Mouse (Mus musculus): ENCODE measurements around the gene Ren1. TPM values are rescaled to one million over a fixed set of nuclear protein-coding genes. Genes with fewer than 3 reads are reported as not detected.

Gene Ren1
- total RNA-seq, 4 experiments from 2014 or later, result not detected

GRCm38 (mm10) chr1:133375696-133376346, 25.5 kb downstream of the Ren1 start:
- DNase-seq (ENCODE audit: low spot score in 2 of 2), result no peak

GRCm38 (mm10) chr1:133377547-133377946, 27.2 kb downstream of the Ren1 start:
- no peak for DNase-seq (ENCODE audit: low spot score in 2 of 2)

DNA sequence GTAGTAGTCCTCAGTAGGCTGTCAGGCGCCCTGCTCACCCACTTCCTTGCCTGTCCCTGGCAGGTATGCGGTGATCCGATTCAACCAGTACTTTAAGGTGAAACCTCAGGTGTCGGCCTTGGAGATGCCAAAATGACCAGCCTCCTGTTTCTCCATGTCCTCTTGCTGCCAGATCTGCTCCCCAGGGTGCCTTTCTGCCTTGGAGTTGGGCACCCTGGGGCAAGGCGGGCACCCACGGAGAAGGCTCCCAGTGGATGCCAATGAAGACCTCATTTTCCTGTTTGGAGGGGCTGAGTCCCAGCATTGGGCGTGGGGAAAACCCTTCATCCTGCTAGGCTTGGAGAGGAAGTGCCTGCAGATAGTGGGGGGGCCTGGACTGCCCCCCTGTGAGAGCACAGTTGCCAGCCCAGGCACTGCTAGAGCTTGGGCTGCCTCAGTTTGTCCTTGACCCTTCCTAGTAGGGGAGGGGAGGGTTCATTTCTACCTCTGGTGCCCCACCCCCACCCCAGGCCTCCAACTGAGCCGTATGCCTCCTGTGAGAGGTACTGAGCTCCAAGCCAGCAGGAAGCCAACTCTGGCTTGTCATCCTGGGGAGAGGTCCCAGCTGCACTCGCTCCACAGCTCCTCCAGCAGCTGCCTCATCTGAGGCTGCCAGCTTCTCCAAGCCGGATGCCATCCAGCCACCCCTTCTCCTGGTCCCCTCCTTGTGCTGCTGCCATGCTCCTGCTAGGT, 29.1 kb downstream of the Ren1 start:
- DNase-seq (ENCODE audit: low spot score in 2 of 2), result no peak

GRCm38 (mm10) chr1:133379986-133380320, 29.6 kb downstream of the Ren1 start:
- DNase-seq (ENCODE audit: low spot score in 2 of 2), result no peak

GRCm38 (mm10) chr1:133380347-133381065, 30.2 kb downstream of the Ren1 start:
- DNase-seq (ENCODE audit: low spot score in 2 of 2), result no peak

DNA sequence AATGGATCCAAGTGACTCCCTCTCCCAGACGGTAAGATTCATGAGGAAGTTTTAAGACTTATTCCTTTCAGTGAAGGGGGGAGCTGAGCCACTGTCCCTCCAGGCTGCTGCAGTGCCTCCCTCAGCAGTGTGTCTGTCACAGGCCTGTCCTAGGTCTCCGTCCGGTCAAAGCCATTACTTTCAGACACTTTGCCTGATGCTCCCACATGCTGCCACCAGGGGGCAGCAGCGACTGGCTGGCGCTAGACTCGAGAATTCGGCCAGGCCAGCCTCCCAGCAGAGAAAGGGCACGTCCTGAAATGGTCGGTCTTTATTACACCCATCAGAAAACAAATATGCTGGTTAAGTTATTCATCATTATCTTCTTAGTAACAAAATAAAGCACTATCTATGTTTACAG, 31.7 kb downstream of the Ren1 start:
- no peak for DNase-seq (ENCODE audit: low spot score in 2 of 2)

DNA sequence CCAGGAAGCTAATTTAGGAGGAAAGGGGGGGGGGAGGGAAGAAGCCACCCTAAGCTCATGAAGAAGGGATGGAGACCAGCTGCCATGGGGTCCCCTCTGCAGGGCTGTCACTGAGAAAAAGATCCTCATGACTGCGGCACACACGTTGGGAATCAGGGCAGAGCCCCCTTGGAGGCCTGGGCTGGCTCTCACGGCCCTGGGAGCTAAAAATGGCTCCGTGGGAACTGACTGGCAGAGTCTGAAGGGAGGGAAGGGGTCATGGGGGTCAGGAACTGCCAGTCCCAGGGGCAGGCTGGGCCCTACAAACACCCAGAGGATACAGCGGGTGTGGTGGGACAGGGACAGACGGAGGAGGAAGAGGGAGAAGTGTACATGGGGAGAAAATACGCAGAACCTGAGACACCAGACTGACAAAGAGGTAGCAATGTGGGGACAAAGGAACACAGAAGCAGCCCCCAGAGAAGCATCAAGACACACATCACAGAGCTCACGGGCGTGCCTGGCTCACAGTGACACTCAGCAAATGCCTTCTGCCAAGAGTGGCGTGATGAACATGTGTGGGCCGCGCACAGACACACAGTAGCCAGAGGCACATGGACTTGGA, 32.3 kb downstream of the Ren1 start:
- DNase-seq (ENCODE audit: low spot score in 2 of 2), result no peak

- no peak for DNase-seq (ENCODE audit: low spot score in 2 of 2)
Observed at GRCm38 (mm10) chr1:133383157-133383783, 33.0 kb downstream of the Ren1 start.

GRCm38 (mm10) chr1:133385506-133385905, 35.2 kb downstream of the Ren1 start:
- peak in 1 of 2 experiments; percentile 58 for DNase-seq (ENCODE audit: low spot score in 2 of 2)

GRCm38 (mm10) chr1:133386209-133386608, 35.9 kb downstream of the Ren1 start:
- DNase-seq (ENCODE audit: low spot score in 2 of 2), result no peak

GRCm38 (mm10) chr1:133387539-133388268, 37.4 kb downstream of the Ren1 start:
- no peak for DNase-seq (ENCODE audit: low spot score in 2 of 2)

DNA sequence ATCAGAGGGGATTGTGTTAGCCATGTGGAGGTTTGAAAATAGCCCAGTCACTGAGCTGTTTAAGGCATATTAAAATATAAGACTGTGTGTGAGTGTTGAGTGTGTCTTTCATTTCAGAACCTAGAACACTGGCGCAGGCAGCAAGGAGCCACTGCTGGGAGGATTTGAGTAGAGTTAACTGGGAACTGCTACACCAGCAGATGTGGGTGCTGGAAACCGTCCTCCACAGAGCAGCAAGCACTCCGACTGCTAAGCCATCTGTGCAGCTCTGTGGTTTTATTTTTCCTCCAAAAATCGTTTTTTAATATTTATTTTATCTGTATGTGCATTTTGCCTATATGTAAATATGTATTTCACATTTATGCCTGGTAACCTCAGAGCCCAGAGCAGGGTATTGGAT, 44.4 kb downstream of the Ren1 start:
- DNase-seq (ENCODE audit: low spot score in 2 of 2), result no peak

DNA sequence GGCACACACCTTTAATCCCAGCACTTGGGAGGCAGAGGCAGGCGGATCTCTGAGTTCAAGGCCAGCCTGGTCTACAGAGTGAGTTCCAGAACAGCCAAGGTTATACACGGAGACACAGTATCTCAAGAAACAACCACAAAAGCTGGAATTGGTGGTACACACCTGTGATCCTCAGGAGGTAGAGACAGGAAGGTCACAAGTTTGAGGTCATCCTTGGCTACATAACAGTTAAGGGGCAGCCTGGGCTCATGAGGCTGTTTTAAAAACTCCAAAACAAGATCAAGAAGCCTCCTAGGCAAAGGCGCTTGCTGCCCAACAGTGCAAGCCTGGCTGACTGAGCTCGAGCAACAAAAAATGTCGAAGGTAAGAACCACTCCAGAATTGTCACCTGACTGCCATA, 46.4 kb downstream of the Ren1 start:
- no peak for DNase-seq (ENCODE audit: low spot score in 2 of 2)

GRCm38 (mm10) chr1:133397094-133397482, 46.8 kb downstream of the Ren1 start:
- no peak for DNase-seq (ENCODE audit: low spot score in 2 of 2)

DNA sequence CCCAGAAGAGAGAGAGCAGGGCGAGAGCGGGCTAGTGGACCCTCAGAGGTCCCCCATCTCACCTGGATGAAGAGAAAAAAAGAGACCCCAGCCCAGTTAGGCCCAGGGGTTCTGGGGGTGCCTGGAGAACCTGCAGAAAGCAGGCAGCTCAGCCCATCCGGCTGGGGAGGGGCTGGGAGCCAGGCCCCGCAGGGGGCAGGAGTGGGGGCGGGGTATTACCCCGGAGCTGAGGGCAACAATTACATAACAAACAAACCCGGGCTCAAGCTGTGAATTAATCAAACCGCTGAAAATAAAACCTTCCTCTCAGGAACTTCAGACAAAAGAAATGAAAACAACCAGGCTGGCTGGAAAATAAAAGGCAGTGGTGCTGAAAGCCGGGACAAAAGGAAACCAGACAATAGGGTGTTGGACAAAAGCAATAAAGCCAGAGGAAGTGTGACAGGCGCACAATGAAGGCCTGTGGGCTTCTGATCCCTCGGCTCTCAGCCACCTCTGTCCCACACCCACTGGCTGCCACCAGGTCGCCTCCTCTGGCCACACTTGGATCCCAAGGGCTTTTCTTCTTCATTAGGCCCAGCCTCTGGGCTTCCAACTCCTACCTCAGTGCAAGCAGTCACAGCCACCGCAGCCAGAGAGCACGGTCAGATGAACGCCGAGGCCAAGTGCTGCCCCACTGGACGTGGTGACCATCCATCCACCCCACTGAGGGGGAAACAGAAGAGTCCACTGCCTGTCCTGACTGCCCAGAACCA, 47.4 kb downstream of the Ren1 start:
- DNase-seq (ENCODE audit: low spot score in 2 of 2), result no peak

- DNase-seq (ENCODE audit: low spot score in 2 of 2), result no peak
Observed at GRCm38 (mm10) chr1:133400014-133400725, 49.9 kb downstream of the Ren1 start.

- DNase-seq (ENCODE audit: low spot score in 2 of 2), result no peak
Observed at GRCm38 (mm10) chr1:133404005-133404404, 53.7 kb downstream of the Ren1 start.

DNA sequence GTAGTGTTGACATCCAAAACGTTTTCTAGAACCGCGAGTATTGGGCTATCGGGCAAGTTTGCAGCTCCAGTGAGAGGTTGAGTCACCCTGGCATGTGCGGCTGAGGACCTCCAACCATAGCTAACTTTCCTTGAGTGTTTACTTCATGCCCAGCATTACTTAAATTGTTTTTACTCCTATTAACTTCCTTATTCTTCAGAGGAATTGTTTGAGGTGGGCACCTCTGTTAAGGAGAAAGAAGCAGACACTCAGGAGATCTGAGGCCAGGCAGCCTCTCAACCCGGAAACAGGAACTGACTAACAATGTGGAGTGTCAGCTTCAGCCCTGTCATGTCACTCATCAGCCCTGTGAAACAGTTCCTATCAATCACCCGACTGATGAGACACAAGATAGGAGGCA, 56.3 kb downstream of the Ren1 start:
- DNase-seq (ENCODE audit: low spot score in 2 of 2), result no peak

DNA sequence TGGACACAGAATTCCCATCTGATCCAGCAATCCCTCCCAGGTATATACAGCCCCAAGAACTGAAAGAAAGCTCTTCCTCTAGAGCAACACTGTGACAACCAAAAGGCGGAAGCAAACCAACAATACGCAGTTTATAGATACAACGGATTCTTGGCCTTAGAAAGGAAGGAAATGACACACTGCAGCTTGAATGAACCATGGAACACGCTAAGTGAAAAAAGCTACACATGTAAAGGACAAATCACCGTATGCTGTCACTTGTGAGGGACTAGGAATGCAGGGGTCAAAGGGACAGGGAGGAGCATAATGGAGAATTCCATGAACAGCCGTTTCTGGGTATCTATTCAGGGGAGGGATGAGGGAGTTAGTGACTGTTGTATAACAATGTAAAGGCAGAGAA, 57.1 kb downstream of the Ren1 start:
- no peak for DNase-seq (ENCODE audit: low spot score in 2 of 2)

DNA sequence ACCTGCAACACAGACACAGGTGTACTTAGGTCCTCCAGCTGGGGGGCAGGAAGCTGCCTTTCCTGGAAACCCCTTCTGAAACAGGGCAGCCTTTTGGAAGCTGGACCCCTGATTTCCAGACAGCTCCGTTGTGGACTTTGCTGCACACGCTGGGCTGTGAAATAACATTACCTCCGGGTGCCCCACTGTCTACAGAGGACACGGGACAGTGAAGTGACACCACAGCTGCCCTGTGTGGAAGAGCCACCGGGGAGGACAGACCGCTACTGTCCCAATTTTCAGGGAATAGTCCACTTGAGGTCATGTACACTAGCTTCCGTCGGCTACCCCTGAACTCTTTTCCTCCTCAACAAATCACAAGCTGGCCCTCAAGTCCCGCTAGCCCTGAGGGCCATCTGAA, 58.0 kb downstream of the Ren1 start:
- DNase-seq (ENCODE audit: low spot score in 2 of 2), result no peak

All from left cerebral cortex, adult 8-10 months (tissue).